Mouse (Mus musculus) lung, embryonic 16.5 days (tissue): ENCODE results near the gene Tradd. TPM values are rescaled to one million over a fixed set of nuclear protein-coding genes. Genes with fewer than 3 reads are reported as not detected.
"Not testable (repeated sequence)": the region's sequence is repeated elsewhere in the genome, so short reads cannot be mapped to it uniquely, and the experiment has no call there.

Source experiments
- ATAC-seq: fragments of 200-750 bp; cut with Nextera tagmentation; 2 replicates; pipeline ENCODE4 v1.8.0; 2017; ENCODE audit warnings: low read depth, mild to moderate bottlenecking, moderate library complexity
- H3K27ac ChIP-seq: fragments of 300-500 bp; sonication (generic); 2 replicates; pipeline ENCODE4 v1.5.1; 2014; ENCODE audit warnings: mild to moderate bottlenecking, control low read depth, low read length
- H3K27me3 ChIP-seq: fragments of 300-500 bp; sonication (generic); 2 replicates; pipeline ENCODE4 v1.6.1; 2014; ENCODE audit warnings: low read depth, low read length, mixed read lengths; ENCODE audit not compliant: control insufficient read depth, insufficient read depth
- H3K36me3 ChIP-seq: fragments of 300-500 bp; sonication (generic); 2 replicates; pipeline ENCODE4 v1.6.1; 2014; ENCODE audit warnings: low read length; ENCODE audit not compliant: control insufficient read depth, insufficient read depth
- H3K4me1 ChIP-seq: fragments of 300-500 bp; sonication (generic); replicated peaks from 2 replicates; pipeline ENCODE4 v1.6.1; 2014; ENCODE audit warnings: low read length, mixed read lengths; ENCODE audit not compliant: control insufficient read depth, insufficient read depth
- H3K4me2 ChIP-seq: fragments of 300-500 bp; sonication (generic); 2 replicates; pipeline ENCODE4 v1.6.1; 2014; ENCODE audit warnings: low read depth, low read length, control low read depth
- H3K4me3 ChIP-seq: fragments of 300-500 bp; sonication (generic); 2 replicates; pipeline ENCODE4 v1.5.1; 2014; ENCODE audit warnings: mild to moderate bottlenecking, low read length, control low read depth
- H3K9ac ChIP-seq: fragments of 300-500 bp; sonication (generic); 2 replicates; pipeline ENCODE4 v1.6.1; 2014; ENCODE audit warnings: low read length, control low read depth
- H3K9me3 ChIP-seq: fragments of 300-500 bp; sonication (generic); 2 replicates; pipeline ENCODE4 v1.6.1; 2016; ENCODE audit warnings: low read length; ENCODE audit not compliant: control insufficient read depth
- WGBS: fragments of 180-500 bp; shearing (Covaris S2); extraction: QIAGEN DNeasy Blood & Tissue Kit; methylation state at CpG from one replicate; pipeline ENCODE4 v1.1.7; 2014; 5-methylcytosine and 5-hydroxymethylcytosine counted together
- polyA plus RNA-seq: library from polyadenylated mRNA; unstranded; fragments of >200 nt; fragmentation: Nextera tagmentation; extraction: Ambion mirVana; gene quantifications from 2 replicates; pipeline ENCODE4 v1.2.1, GENCODE M21; 2015

The Tradd gene
- polyA plus RNA-seq, 1 experiment from 2014 or later = 31.5 TPM

- 24% methylated on average over 1 of the region's 1 CpGs for WGBS
- H3K4me2 ChIP-seq = no peak overlapping the region
- H3K9me3 ChIP-seq = no peaks in the 10 kb centered on the region
- H3K4me3 ChIP-seq = no peak overlapping the region
- H3K27ac ChIP-seq = no peak overlapping the region
- no peak for ATAC-seq
- H3K36me3 ChIP-seq = peaks cover 10% of the 10 kb centered on the region
- no peaks in the 10 kb centered on the region for H3K27me3 ChIP-seq
- no peak overlapping the region for H3K9ac ChIP-seq
- no peaks in the 10 kb centered on the region for H3K4me1 ChIP-seq
Observed at GRCm38 (mm10) chr8:105233126-105233935, 31.1 kb downstream of the Tradd start.

GRCm38 (mm10) chr8:105232321-105232693 lies 32.1 kb downstream of the Tradd start:
- not testable (repeated sequence) for H3K9me3 ChIP-seq, H3K4me2 ChIP-seq, ATAC-seq, H3K4me3 ChIP-seq, H3K4me1 ChIP-seq, H3K27ac ChIP-seq, H3K27me3 ChIP-seq, H3K9ac ChIP-seq, H3K36me3 ChIP-seq
- WGBS = 90% methylated on average over 4 of the region's 4 CpGs

GRCm38 (mm10) chr8:105231503-105232320 lies 32.7 kb downstream of the Tradd start:
- Histone ChIP-seq H3K36me3 (peaks cover 7% of the 10 kb centered on the region; the same call in 1 of the 2 replicates), H3K4me2 (no peak overlapping the region), H3K27me3 (no peaks in the 10 kb centered on the region), H3K27ac (no peak overlapping the region), H3K4me1 (no peaks in the 10 kb centered on the region), H3K9me3 (no peaks in the 10 kb centered on the region), H3K4me3 (no peak overlapping the region), H3K9ac (no peak overlapping the region)
- ATAC-seq = no peak
- 73% methylated on average over 12 of the region's 12 CpGs for WGBS

GRCm38 (mm10) chr8:105225917-105226316 lies 38.5 kb downstream of the Tradd start:
- H3K27me3 ChIP-seq = no peaks in the 10 kb centered on the region
- peak overlapping the region; percentile 58 for H3K4me2 ChIP-seq
- H3K9ac ChIP-seq = peak overlapping the region; percentile 75
- H3K4me3 ChIP-seq = peak overlapping the region; percentile 81
- peaks cover 6% of the 10 kb centered on the region; the same call in 1 of the 2 replicates for H3K4me1 ChIP-seq
- H3K9me3 ChIP-seq = no peaks in the 10 kb centered on the region
- peak overlapping the region; percentile 88 for H3K27ac ChIP-seq
- H3K36me3 ChIP-seq = no peaks in the 10 kb centered on the region
- peak; percentile 55 for ATAC-seq
- 8% methylated on average over 6 of the region's 6 CpGs for WGBS

GRCm38 (mm10) chr8:105225272-105225593 lies 39.2 kb downstream of the Tradd start:
- H3K4me1 ChIP-seq = peaks cover 6% of the 10 kb centered on the region; the same call in 1 of the 2 replicates
- no peak for ATAC-seq
- no peaks in the 10 kb centered on the region for H3K36me3 ChIP-seq
- H3K27ac ChIP-seq = peak overlapping the region; percentile 88
- H3K9me3 ChIP-seq = no peaks in the 10 kb centered on the region
- WGBS = under 1% methylated on average over 27 of the region's 27 CpGs
- H3K4me2 ChIP-seq = peak overlapping the region; percentile 58
- H3K9ac ChIP-seq = peak overlapping the region; percentile 75
- H3K27me3 ChIP-seq = no peaks in the 10 kb centered on the region
- H3K4me3 ChIP-seq = peak overlapping the region; percentile 81

GRCm38 (mm10) chr8:105224413-105225271 lies 39.8 kb downstream of the Tradd start, which contains the start of gene D230025D16Rik:
TSS of gene D230025D16Rik (plus strand) at chr8:105225145.
- H3K4me3 ChIP-seq = peak within 1 kb of the TSS; percentile 81
- WGBS = 2% methylated on average over 34 of the region's 34 CpGs
- no peaks in the 10 kb centered on the region for H3K36me3 ChIP-seq
- H3K4me1 ChIP-seq = peaks cover 6% of the 10 kb centered on the region; the same call in 1 of the 2 replicates
- H3K27ac ChIP-seq = peak within 1 kb of the TSS; percentile 88
- H3K4me2 ChIP-seq = peak within 1 kb of the TSS; percentile 64
- H3K9me3 ChIP-seq = no peaks in the 10 kb centered on the region
- ATAC-seq = peak; percentile 94
- no peaks in the 10 kb centered on the region for H3K27me3 ChIP-seq
- peak within 1 kb of the TSS; percentile 75 for H3K9ac ChIP-seq

- Histone ChIP-seq H3K4me1 (peaks cover 6% of the 10 kb centered on the region; the same call in 1 of the 2 replicates), H3K36me3 (no peaks in the 10 kb centered on the region), H3K27ac (no peak overlapping the region), H3K4me2 (no peak overlapping the region), H3K27me3 (no peaks in the 10 kb centered on the region), H3K4me3 (no peak overlapping the region), H3K9ac (no peak overlapping the region), H3K9me3 (no peaks in the 10 kb centered on the region)
- no peak for ATAC-seq
- 75% methylated on average over 7 of the region's 7 CpGs for WGBS
Observed at GRCm38 (mm10) chr8:105223850-105224249, 40.6 kb downstream of the Tradd start.

- 74% methylated on average over 5 of the region's 5 CpGs for WGBS
- peaks cover 6% of the 10 kb centered on the region; the same call in 1 of the 2 replicates for H3K36me3 ChIP-seq
- no peak for ATAC-seq
Observed at GRCm38 (mm10) chr8:105217926-105218522, 46.4 kb downstream of the Tradd start.

More at GRCm38 (mm10) chr8:105217926-105218522, 46.4 kb downstream of the Tradd start:
- Histone ChIP-seq H3K4me3 (no peak overlapping the region), H3K4me2 (no peak overlapping the region), H3K9ac (no peak overlapping the region), H3K9me3 (no peaks in the 10 kb centered on the region), H3K27me3 (no peaks in the 10 kb centered on the region), H3K4me1 (no peaks in the 10 kb centered on the region), H3K27ac (no peak overlapping the region)
